Mouse (Mus musculus): ENCODE results near the gene Mapk1. TPM values are rescaled to one million over a fixed set of nuclear protein-coding genes. Genes with fewer than 3 reads are reported as not detected.

Gene Mapk1
- polyA plus RNA-seq, 1 experiment from 2014 or later: 164 TPM

DNA sequence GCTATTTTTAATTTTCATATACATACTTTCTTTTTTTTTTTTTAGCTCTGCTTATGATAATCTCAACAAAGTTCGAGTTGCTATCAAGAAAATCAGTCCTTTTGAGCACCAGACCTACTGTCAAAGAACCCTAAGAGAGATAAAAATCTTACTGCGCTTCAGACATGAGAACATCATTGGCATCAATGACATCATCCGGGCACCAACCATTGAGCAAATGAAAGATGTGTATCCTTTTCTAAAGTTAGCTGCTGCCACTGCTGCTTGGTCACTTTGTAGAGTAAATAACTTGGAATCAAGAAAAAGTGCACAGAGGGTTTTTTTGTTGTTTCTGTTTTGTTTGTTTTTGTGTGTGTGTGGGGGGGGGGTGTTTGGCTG lies 32.7 kb downstream of the Mapk1 start:
- ATAC-seq (ENCODE audit: insufficient number of reproducible peaks, low FRiP score, low TSS enrichment, low read depth): no peak
- Histone ChIP-seq H3K27me3 (no peaks in the 10 kb centered on the region), H3K36me3 (peaks cover 29% of the 10 kb centered on the region), H3K9ac (no peak overlapping the region), H3K27ac (replicated peaks) (no peak overlapping the region), H3K4me1 (no peaks in the 10 kb centered on the region), H3K9me3 (replicated peaks) (no peaks in the 10 kb centered on the region), H3K4me2 (replicated peaks) (no peak overlapping the region), H3K4me3 (replicated peaks) (no peak overlapping the region)
- 91% methylated on average over 3 of the region's 3 CpGs for WGBS

DNA sequence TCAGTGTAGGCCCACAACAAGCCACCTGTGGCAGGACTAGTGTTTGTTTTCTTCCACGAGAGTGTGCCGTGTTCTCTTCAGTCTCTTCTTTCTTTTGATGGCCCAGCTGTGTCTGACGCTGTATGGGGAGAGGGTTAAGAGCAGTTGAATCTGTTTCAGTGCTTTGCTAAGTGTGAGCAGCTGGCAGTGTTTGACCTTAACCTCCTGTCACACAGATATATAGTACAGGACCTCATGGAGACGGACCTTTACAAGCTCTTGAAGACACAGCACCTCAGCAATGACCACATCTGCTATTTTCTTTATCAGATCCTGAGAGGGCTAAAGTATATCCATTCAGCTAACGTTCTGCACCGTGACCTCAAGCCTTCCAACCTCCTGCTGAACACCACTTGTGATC lies 34.9 kb downstream of the Mapk1 start:
- Histone ChIP-seq H3K4me1 (no peaks in the 10 kb centered on the region), H3K27ac (replicated peaks) (no peak overlapping the region), H3K27me3 (no peaks in the 10 kb centered on the region), H3K9ac (no peak overlapping the region), H3K4me2 (replicated peaks) (no peak overlapping the region), H3K36me3 (peaks cover 39% of the 10 kb centered on the region), H3K4me3 (replicated peaks) (no peak overlapping the region), H3K9me3 (replicated peaks) (no peaks in the 10 kb centered on the region)
- 59% methylated on average over 6 of the region's 6 CpGs for WGBS
- no peak for ATAC-seq (ENCODE audit: insufficient number of reproducible peaks, low FRiP score, low TSS enrichment, low read depth)

DNA sequence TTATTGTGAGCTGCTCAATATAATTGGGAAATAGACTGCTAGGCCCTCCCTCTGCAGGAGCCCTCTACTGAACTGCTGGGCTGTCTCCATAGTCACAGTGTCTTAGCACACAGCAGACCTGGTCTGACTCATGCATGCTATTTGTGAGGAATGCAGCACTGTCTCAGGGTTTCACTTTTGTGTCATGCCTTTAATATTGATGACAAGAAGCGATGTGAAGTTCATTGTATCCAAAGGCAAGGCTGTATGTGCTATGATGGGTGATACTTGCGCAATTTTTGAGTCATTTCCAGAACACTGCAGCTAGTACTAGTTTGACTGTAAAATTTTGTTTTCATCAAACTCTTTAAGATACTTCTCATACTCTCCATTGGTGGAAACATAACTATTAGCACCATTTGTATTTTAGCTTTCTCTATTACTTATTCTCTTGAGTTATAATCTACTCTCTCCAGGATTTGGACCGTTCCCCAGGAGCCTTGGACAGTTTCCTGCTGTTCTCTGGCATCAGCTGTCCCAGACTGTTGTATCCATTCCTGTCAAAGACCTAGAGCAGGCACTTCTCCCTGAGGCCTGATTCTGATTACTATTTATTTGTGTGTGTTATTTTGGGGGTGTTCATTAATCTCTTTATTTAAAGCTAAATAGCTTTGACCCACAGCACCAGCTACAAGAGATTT lies 41.4 kb downstream of the Mapk1 start:
- H3K27ac ChIP-seq (replicated peaks): no peak overlapping the region
- H3K9ac ChIP-seq: no peak overlapping the region
- H3K4me1 ChIP-seq: no peaks in the 10 kb centered on the region
- WGBS: 87% methylated on average over 3 of the region's 3 CpGs
- H3K36me3 ChIP-seq: peaks cover 54% of the 10 kb centered on the region
- H3K9me3 ChIP-seq (replicated peaks): no peaks in the 10 kb centered on the region
- H3K4me2 ChIP-seq (replicated peaks): no peak overlapping the region
- no peak for ATAC-seq (ENCODE audit: insufficient number of reproducible peaks, low FRiP score, low TSS enrichment, low read depth)
- no peaks in the 10 kb centered on the region for H3K27me3 ChIP-seq
- H3K4me3 ChIP-seq (replicated peaks): no peak overlapping the region

DNA sequence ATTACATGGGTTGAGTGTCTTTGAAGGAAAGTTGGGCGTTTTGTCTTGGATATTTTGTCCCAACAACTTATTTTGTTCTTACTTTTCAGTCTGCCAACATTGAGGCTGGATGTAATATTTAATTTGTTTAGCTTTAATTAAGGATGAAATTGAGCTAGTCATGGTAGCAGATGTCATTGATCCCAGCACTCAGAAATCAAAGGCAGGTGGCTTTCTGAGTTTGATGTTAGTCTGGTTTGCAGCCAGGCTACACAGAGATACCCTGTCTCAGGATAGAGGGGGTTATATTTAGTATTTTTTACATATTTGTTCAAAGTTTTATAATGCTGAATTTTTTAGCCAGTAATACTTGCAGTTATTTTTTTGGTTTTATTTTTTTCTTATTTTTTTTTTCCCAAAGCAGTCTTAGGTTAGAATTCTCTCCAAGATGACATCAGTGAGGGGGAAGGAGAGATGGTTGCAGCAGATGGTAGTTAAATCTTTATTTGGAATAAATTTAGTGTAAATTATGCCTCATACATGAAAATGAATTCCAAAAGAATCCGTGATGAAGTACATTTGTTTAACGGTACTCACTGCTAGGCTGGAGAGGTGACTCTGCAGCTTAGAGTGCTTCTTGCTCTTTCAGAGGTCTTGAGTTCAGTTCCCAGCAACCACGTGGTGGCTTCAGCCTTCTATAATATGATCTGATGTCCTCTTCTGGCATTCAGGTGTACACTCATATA lies 47.0 kb downstream of the Mapk1 start:
- H3K4me2 ChIP-seq (replicated peaks): no peak overlapping the region
- no peaks in the 10 kb centered on the region for H3K4me1 ChIP-seq
- no peak overlapping the region for H3K27ac ChIP-seq (replicated peaks)
- H3K9ac ChIP-seq: no peak overlapping the region
- no peaks in the 10 kb centered on the region for H3K27me3 ChIP-seq
- peaks cover 45% of the 10 kb centered on the region for H3K36me3 ChIP-seq
- ATAC-seq (ENCODE audit: insufficient number of reproducible peaks, low FRiP score, low TSS enrichment, low read depth): no peak
- no peak overlapping the region for H3K4me3 ChIP-seq (replicated peaks)
- no peaks in the 10 kb centered on the region for H3K9me3 ChIP-seq (replicated peaks)
- WGBS: 58% methylated on average over 4 of the region's 4 CpGs

DNA sequence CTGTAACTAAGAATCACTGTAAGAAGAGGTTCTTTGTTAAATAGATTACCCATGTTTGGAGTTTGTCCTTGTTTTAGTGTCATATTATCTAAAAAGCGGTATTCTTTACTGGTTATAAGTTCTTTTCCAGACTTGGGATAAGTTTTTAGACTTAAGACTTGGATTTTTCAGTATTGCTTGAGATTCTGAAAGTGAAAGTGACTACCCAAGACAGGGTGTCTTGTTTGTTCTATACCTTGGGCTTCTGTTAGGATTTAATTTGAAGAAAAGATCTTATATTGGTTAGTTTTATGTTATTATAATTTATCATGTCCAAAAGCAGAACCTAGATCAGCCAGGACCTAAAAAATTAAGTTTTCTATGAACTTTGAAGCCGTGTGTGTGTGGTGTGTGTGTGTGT lies 50.6 kb downstream of the Mapk1 start:
- no peak overlapping the region for H3K4me3 ChIP-seq (replicated peaks)
- H3K9ac ChIP-seq: no peak overlapping the region
- peaks cover 48% of the 10 kb centered on the region for H3K36me3 ChIP-seq
- no peaks in the 10 kb centered on the region for H3K27me3 ChIP-seq
- WGBS: 97% methylated on average over 2 of the region's 2 CpGs
- H3K4me2 ChIP-seq (replicated peaks): no peak overlapping the region
- H3K4me1 ChIP-seq: no peaks in the 10 kb centered on the region
- no peak overlapping the region for H3K27ac ChIP-seq (replicated peaks)
- H3K9me3 ChIP-seq (replicated peaks): no peaks in the 10 kb centered on the region
- no peak for ATAC-seq (ENCODE audit: insufficient number of reproducible peaks, low FRiP score, low TSS enrichment, low read depth)

DNA sequence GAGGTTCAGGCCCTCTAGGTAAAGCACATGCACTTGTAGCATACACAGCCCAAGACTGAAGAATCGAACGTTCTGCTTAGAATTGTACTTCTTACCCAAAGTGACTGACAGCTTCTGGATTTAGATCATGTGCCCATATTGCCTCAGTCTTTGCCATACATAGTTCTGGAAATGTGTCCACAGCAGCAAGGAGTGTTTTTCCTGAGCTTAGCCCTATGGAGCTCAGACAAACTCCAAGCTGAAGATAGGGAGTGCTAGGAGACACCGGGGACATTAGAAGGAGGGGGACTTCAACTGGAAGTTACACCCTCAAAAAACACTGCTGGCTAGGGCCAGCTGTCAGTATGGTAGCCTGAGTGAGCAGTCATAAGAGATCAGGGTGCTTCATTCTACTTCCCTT lies 57.5 kb downstream of the Mapk1 start:
- H3K9me3 ChIP-seq (replicated peaks): no peaks in the 10 kb centered on the region
- H3K27ac ChIP-seq (replicated peaks): no peak overlapping the region
- H3K4me3 ChIP-seq (replicated peaks): no peak overlapping the region
- H3K4me2 ChIP-seq (replicated peaks): no peak overlapping the region
- WGBS: 95% methylated on average over 3 of the region's 3 CpGs
- no peaks in the 10 kb centered on the region for H3K27me3 ChIP-seq
- H3K36me3 ChIP-seq: peaks cover 78% of the 10 kb centered on the region
- no peak for ATAC-seq (ENCODE audit: insufficient number of reproducible peaks, low FRiP score, low TSS enrichment, low read depth)
- no peaks in the 10 kb centered on the region for H3K4me1 ChIP-seq
- H3K9ac ChIP-seq: no peak overlapping the region

DNA sequence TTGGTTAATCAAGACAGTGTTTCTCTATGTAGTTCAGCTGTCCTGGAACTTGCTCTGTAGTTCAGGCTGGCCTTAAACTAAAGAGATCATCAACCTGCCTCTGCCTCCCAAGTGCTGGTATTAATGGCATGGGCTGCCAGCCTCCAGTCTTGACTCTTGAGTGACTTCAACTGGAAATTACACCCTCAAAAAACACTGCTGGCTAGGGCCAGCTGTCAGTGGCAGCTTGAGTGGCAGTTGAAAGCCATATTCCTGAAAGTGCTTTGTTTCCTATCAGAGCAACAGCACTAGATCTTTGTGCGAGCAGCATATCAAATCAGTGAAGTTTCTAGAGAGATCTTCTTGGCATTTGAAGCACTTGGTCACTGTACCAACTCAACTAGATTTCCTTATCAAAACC lies 58.2 kb downstream of the Mapk1 start:
- ATAC-seq (ENCODE audit: insufficient number of reproducible peaks, low FRiP score, low TSS enrichment, low read depth): no peak
- WGBS: 89% methylated on average over 1 of the region's 1 CpGs
- H3K27ac ChIP-seq (replicated peaks): no peak overlapping the region
- H3K4me1 ChIP-seq: no peaks in the 10 kb centered on the region
- no peak overlapping the region for H3K4me2 ChIP-seq (replicated peaks)
- H3K27me3 ChIP-seq: no peaks in the 10 kb centered on the region
- H3K4me3 ChIP-seq (replicated peaks): no peak overlapping the region
- H3K9ac ChIP-seq: no peak overlapping the region
- H3K9me3 ChIP-seq (replicated peaks): no peaks in the 10 kb centered on the region
- peaks cover 78% of the 10 kb centered on the region for H3K36me3 ChIP-seq

DNA sequence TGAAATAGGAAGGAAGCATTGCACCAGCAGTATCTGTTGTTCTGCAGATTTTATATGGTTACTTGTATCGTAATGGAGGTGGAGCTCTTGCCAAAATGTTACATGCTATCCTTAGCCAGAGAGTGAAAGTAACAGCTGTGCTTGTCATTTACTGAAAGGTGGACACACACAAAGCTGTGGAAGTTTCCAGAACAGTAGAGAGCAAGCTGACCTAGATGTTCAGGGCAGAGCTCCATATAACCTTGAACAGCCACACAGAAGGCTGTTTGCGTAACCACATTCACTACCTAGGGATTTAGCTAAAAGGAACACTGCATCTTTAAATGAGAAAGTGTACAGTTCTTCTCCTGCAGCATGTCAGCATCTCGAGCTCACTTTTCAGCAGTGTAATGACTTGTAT lies 61.1 kb downstream of the Mapk1 start:
- 84% methylated on average over 3 of the region's 3 CpGs for WGBS

DNA sequence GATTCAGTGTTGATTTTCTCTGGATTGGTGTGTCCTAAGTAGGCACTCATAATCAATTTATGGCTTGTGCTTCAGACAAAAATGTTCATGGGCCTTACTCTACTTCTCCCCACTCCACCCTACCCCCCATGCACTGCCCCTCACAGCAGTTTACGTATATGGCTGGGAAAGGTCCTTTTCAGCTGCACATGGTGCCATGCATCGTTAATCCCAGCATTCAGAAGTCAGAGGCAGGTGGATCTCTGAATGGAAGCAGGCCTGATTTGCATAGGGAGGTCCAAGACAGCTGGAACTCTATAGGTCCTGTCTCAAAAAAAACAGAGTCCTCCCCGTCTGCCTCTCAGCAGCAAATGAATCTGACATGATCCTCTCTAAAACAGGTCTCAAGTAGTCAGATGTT lies 62.1 kb downstream of the Mapk1 start:
- WGBS: 74% methylated on average over 3 of the region's 3 CpGs
- no peaks in the 10 kb centered on the region for H3K9me3 ChIP-seq (replicated peaks)
- H3K9ac ChIP-seq: no peak overlapping the region
- H3K4me3 ChIP-seq (replicated peaks): no peak overlapping the region
- ATAC-seq (ENCODE audit: insufficient number of reproducible peaks, low FRiP score, low TSS enrichment, low read depth): no peak; the same call in 1 of the 2 replicates
- H3K4me1 ChIP-seq: no peaks in the 10 kb centered on the region
- no peak overlapping the region for H3K4me2 ChIP-seq (replicated peaks)
- peaks cover 72% of the 10 kb centered on the region for H3K36me3 ChIP-seq
- H3K27me3 ChIP-seq: no peaks in the 10 kb centered on the region
- H3K27ac ChIP-seq (replicated peaks): no peak overlapping the region

More for the DNA sequence above, 61.1 kb downstream of the Mapk1 start:
- Histone ChIP-seq H3K36me3 (peaks cover 73% of the 10 kb centered on the region), H3K4me2 (replicated peaks) (no peak overlapping the region), H3K27me3 (no peaks in the 10 kb centered on the region), H3K27ac (replicated peaks) (no peak overlapping the region), H3K4me1 (no peaks in the 10 kb centered on the region), H3K9me3 (replicated peaks) (no peaks in the 10 kb centered on the region), H3K4me3 (replicated peaks) (no peak overlapping the region), H3K9ac (no peak overlapping the region)
- ATAC-seq (ENCODE audit: insufficient number of reproducible peaks, low FRiP score, low TSS enrichment, low read depth): no peak

DNA sequence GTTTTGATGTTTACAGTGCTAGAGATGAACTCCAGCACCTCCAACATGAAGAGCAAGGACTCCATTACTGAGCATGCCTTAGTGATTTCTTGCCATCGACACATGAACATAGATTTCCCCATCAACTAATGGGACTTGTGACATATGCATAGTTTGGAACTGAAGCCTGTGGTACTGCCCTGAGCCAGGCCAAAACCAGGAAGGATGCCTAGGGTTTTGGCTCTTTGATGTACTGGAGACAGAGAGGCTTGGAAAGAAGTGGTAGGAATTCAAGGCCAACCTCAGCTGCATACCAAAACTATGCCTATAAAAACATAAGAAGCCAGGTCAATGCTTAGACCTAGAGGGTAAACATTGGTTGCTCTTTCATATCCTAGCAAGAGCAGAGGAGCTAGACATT lies 66.7 kb downstream of the Mapk1 start:
- ATAC-seq (ENCODE audit: insufficient number of reproducible peaks, low FRiP score, low TSS enrichment, low read depth): no peak
- Histone ChIP-seq H3K9me3 (replicated peaks) (no peaks in the 10 kb centered on the region), H3K9ac (no peak overlapping the region), H3K4me1 (no peaks in the 10 kb centered on the region), H3K27ac (replicated peaks) (no peak overlapping the region), H3K36me3 (peaks cover 35% of the 10 kb centered on the region), H3K4me3 (replicated peaks) (no peak overlapping the region), H3K4me2 (replicated peaks) (no peak overlapping the region), H3K27me3 (no peaks in the 10 kb centered on the region)
- 93% methylated on average over 1 of the region's 1 CpGs for WGBS

DNA sequence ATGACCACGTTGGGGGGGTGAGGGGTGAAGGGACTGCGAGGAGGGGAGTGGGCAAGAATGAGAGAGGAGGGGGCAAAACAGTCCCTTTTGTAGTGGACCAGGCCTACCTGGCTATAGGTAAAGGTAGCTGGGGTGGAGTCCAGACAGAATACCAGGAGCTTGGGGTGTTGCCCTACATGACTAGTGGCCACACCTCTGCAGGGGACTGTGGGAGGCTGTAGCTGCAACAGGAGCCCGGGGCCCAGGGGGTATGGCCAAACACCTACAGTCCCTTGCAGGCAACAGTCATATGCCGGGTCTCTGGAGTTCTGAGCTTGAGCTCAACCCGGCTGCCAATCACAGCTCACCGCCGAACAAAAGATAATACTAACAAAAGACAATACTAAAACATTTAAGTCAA lies 68.9 kb downstream of the Mapk1 start:
- no peaks in the 10 kb centered on the region for H3K27me3 ChIP-seq
- no peaks in the 10 kb centered on the region for H3K4me1 ChIP-seq
- H3K9ac ChIP-seq: no peak overlapping the region
- 75% methylated on average over 7 of the region's 7 CpGs for WGBS
- peaks cover 20% of the 10 kb centered on the region; the same call in 1 of the 2 replicates for H3K36me3 ChIP-seq
- ATAC-seq (ENCODE audit: insufficient number of reproducible peaks, low FRiP score, low TSS enrichment, low read depth): no peak
- H3K9me3 ChIP-seq (replicated peaks): no peaks in the 10 kb centered on the region
- no peak overlapping the region for H3K4me2 ChIP-seq (replicated peaks)
- no peak overlapping the region for H3K27ac ChIP-seq (replicated peaks)
- no peak overlapping the region for H3K4me3 ChIP-seq (replicated peaks)

DNA sequence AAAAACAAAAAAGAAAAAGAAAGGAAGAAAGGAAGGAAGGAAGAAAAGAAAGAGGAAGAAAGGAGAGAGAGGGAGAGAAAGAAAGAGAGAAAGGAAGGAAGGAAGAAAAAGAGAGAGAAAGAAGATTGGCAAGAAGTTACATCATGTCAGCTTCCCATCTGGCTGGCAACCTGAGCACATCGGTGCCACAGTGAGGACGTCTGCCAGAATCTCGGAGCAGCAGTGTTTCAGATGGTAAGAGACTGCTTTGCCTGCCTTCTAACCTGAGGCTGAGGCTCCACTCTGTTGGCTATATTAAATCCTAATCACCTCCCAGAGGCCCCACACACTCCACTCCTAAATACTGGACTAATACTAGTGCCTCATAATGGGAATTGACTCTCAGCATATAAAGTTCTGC lies 70.7 kb downstream of the Mapk1 start:
- Histone ChIP-seq H3K27ac (replicated peaks) (no peak overlapping the region), H3K36me3 (peaks cover 9% of the 10 kb centered on the region; the same call in 1 of the 2 replicates), H3K9ac (no peak overlapping the region), H3K27me3 (no peaks in the 10 kb centered on the region), H3K4me1 (no peaks in the 10 kb centered on the region), H3K4me2 (replicated peaks) (no peak overlapping the region), H3K9me3 (replicated peaks) (no peaks in the 10 kb centered on the region), H3K4me3 (replicated peaks) (no peak overlapping the region)
- 76% methylated on average over 3 of the region's 3 CpGs for WGBS
- no peak for ATAC-seq (ENCODE audit: insufficient number of reproducible peaks, low FRiP score, low TSS enrichment, low read depth)
